Mouse (Mus musculus) midbrain, embryonic 16.5 days (tissue): ENCODE measurements around the gene Abcc3. TPM values are rescaled to one million over a fixed set of nuclear protein-coding genes. Genes with fewer than 3 reads are reported as not detected.

Source experiments
- ATAC-seq: fragments of 200-750 bp; cut with Nextera tagmentation; 2 replicates; pipeline ENCODE4 v1.8.0; 2017; ENCODE audit warnings: moderate TSS enrichment
- H3K27ac ChIP-seq: fragments of 300-500 bp; sonication (generic); 2 replicates; pipeline ENCODE4 v1.5.1; 2014; ENCODE audit warnings: mild to moderate bottlenecking, low read length, mixed read lengths
- H3K27me3 ChIP-seq: fragments of 300-500 bp; sonication (generic); 2 replicates; pipeline ENCODE4 v1.6.1; 2014; ENCODE audit warnings: low read depth, low read length, mixed read lengths; ENCODE audit not compliant: control insufficient read depth, insufficient read depth
- H3K36me3 ChIP-seq: fragments of 300-500 bp; sonication (generic); 2 replicates; pipeline ENCODE4 v1.6.1; 2014; ENCODE audit warnings: mild to moderate bottlenecking, low read length, moderate library complexity, mixed read lengths; ENCODE audit not compliant: control insufficient read depth, insufficient read depth
- H3K4me1 ChIP-seq: fragments of 300-500 bp; sonication (generic); 2 replicates; pipeline ENCODE4 v1.6.1; 2014; ENCODE audit warnings: mild to moderate bottlenecking, low read length, mixed read lengths; ENCODE audit not compliant: control insufficient read depth, insufficient read depth
- H3K4me2 ChIP-seq: fragments of 300-500 bp; sonication (generic); 2 replicates; pipeline ENCODE4 v1.6.1; 2014; ENCODE audit warnings: mild to moderate bottlenecking, low read length, mixed read lengths
- H3K4me3 ChIP-seq: fragments of 300-500 bp; sonication (generic); 2 replicates; pipeline ENCODE4 v1.5.1; 2014; ENCODE audit warnings: low read depth, mild to moderate bottlenecking, low read length, moderate library complexity, mixed read lengths
- H3K9ac ChIP-seq: fragments of 300-500 bp; sonication (generic); 2 replicates; pipeline ENCODE4 v1.6.1; 2014; ENCODE audit warnings: low read depth, low read length, mixed read lengths
- H3K9me3 ChIP-seq: fragments of 300-500 bp; sonication (generic); replicated peaks from 2 replicates; pipeline ENCODE4 v1.6.1; 2014; ENCODE audit warnings: mild to moderate bottlenecking, low read length, mixed read lengths; ENCODE audit not compliant: control insufficient read depth, poor library complexity, severe bottlenecking
- WGBS: fragments of 180-500 bp; shearing (Covaris S2); extraction: QIAGEN DNeasy Blood & Tissue Kit; methylation state at CpG from one replicate; pipeline ENCODE4 v1.1.7; 2014; 5-methylcytosine and 5-hydroxymethylcytosine counted together
- polyA plus RNA-seq: library from polyadenylated mRNA; unstranded; fragments of >200 nt; fragmentation: Nextera tagmentation; extraction: Ambion mirVana; gene quantifications from 2 replicates; pipeline ENCODE4 v1.2.1, GENCODE M21; 2015

Gene Abcc3
- polyA plus RNA-seq, 1 experiment from 2014 or later: 0.57 TPM

DNA sequence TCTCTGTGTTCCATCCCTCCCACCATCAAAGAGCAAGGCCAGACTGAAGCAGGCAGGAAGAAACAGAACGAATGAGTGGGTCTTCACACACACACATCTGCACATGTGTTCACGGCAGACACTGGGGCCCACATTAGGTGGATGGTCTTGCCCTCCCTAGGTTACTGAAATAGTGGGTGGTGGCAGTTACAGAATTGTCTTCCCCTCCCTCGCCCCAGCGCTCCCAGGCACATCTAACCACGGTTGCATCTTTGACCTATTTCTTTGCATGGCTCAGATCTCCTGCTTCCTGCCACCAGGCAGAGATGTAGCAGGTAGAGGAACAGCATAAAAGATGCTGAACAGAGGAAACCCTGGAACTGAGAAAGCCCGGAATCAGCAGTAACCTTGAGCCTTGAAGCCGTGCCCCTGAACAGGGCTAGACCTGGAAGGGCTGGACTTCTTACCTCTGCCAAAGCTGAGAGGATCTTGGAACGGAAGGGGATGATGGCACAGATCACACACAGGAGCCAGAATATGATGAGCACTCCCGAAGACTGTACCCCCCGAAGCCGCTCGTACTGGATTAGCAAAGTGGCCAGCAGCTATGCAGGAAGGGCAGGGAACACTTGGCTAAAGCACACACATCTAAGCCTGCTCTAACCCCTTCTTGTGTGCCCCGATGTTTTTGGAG lies 18.4 kb downstream of the Abcc3 start:
- Histone ChIP-seq H3K4me2 (no peak overlapping the region), H3K9me3 (no peaks in the 10 kb centered on the region), H3K9ac (no peak overlapping the region), H3K36me3 (no peaks in the 10 kb centered on the region), H3K27ac (no peak overlapping the region), H3K27me3 (no peaks in the 10 kb centered on the region), H3K4me3 (no peak overlapping the region), H3K4me1 (no peaks in the 10 kb centered on the region)
- WGBS: 86% methylated on average over 13 of the region's 13 CpGs
- no peak for ATAC-seq

DNA sequence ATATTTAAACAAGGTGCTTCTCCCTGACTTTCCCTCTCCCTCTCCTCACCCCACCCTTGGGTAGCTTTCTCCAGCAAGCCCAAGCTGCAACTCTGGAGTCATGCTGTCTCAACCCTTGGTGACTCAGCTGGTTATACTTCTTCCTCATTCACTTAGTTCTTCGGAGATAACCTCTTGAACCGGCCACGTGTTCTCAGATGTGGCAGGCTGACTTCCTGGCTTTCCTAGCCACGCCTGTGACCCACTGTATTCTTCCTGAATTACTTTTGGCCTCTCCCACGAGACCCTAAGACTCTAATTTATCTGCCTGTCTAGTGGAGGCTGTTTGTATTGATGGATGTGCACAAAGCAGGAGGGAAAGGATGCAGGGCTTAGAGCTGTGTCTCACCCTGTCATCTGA lies 22.0 kb downstream of the Abcc3 start:
- Histone ChIP-seq H3K36me3 (no peaks in the 10 kb centered on the region), H3K4me2 (no peak overlapping the region), H3K9me3 (no peaks in the 10 kb centered on the region), H3K4me3 (no peak overlapping the region), H3K27me3 (no peaks in the 10 kb centered on the region), H3K4me1 (no peaks in the 10 kb centered on the region), H3K9ac (no peak overlapping the region), H3K27ac (no peak overlapping the region)
- no peak for ATAC-seq
- WGBS: 58% methylated on average over 5 of the region's 5 CpGs

DNA sequence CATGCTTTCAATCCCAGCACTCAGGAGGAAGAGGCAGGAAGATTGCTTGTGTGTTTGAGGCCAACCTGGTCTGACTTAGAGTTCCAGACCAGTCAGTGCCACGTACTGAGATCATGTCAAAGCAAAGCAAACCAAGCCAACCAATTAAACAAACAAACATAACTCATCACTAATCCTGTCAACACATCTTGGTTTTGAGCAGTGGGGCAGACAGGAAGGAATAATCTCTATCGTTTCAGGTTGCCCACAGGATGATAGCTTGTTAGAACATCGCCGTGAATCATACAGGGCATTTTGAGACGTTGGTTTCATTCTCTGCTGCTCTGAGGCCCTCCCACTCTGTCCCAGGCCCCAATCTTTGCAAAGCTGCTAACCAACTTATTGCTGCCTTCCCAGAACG lies 22.8 kb downstream of the Abcc3 start:
- 87% methylated on average over 6 of the region's 6 CpGs for WGBS
- H3K27me3 ChIP-seq: no peaks in the 10 kb centered on the region
- no peak overlapping the region for H3K9ac ChIP-seq
- H3K9me3 ChIP-seq: no peaks in the 10 kb centered on the region
- H3K27ac ChIP-seq: no peak overlapping the region
- H3K4me3 ChIP-seq: no peak overlapping the region
- H3K36me3 ChIP-seq: no peaks in the 10 kb centered on the region
- no peak for ATAC-seq
- H3K4me1 ChIP-seq: no peaks in the 10 kb centered on the region
- H3K4me2 ChIP-seq: no peak overlapping the region

DNA sequence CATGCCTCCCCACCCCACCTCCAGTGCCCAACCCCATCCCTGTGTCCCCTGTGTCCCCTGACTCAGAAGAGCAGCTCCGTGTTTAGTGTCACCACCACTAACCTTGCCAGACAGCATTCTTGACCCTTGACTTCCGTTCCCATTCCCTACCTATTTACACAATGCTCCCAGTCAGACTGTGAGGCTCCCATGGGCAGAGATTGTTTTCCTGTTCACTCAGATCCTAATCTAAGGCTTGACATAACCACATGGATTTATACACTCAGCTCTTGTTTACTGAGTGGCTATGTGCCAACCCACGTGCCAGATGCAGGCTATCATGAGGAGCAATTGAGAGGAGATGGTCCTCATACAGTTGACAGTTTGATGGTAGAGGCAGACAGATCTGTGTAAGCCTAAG lies 27.5 kb downstream of the Abcc3 start:
- no peaks in the 10 kb centered on the region for H3K9me3 ChIP-seq
- no peaks in the 10 kb centered on the region for H3K27me3 ChIP-seq
- H3K4me1 ChIP-seq: no peaks in the 10 kb centered on the region
- H3K4me3 ChIP-seq: no peak overlapping the region
- H3K9ac ChIP-seq: no peak overlapping the region
- no peak for ATAC-seq
- H3K36me3 ChIP-seq: no peaks in the 10 kb centered on the region
- no peak overlapping the region for H3K27ac ChIP-seq
- no peak overlapping the region for H3K4me2 ChIP-seq
- 85% methylated on average over 3 of the region's 3 CpGs for WGBS

DNA sequence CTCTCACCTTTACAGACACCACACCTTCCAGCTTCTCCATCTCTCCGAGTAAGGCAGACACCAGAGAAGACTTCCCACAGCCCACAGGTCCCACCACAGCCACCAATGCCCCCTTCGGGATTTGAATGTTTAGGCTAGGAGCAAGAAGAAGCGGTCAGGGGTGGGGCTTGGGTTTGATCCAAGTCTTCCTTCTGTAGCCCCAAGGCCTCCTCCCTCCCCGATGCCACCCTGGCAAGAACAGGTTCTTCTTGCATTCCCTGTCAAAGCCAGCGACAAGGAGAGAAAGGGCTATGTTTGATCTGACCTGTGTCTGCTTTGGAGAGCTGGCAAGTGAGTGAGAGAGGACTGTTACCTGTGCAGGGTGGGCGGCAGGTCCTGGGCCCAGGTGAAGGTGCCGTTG lies 29.1 kb downstream of the Abcc3 start:
- no peak overlapping the region for H3K27ac ChIP-seq
- no peak overlapping the region for H3K4me2 ChIP-seq
- no peak overlapping the region for H3K4me3 ChIP-seq
- 87% methylated on average over 7 of the region's 7 CpGs for WGBS
- no peaks in the 10 kb centered on the region for H3K9me3 ChIP-seq
- no peaks in the 10 kb centered on the region for H3K36me3 ChIP-seq
- H3K4me1 ChIP-seq: no peaks in the 10 kb centered on the region
- ATAC-seq: no peak
- no peaks in the 10 kb centered on the region for H3K27me3 ChIP-seq
- no peak overlapping the region for H3K9ac ChIP-seq

DNA sequence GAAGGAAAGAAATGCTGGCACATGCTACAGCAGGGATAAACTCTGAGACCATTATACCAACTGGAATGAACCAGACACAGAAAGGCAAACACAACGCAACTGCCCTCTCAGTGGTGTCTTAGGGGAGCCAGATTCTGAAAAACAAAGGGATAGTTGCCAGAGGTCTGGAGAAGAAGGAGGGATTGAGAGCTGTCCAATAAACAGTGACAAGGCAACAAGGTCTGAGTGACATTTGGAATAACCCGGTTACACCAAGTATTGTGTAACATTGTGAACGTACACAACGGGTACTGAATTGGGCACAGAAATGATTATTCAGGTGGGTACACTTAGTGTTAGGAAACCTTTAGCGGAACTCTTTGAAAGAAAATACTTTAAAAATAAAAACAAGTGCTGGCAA lies 30.7 kb downstream of the Abcc3 start:
- Histone ChIP-seq H3K9ac (no peak overlapping the region), H3K9me3 (no peaks in the 10 kb centered on the region), H3K4me3 (no peak overlapping the region), H3K27me3 (no peaks in the 10 kb centered on the region), H3K4me2 (no peak overlapping the region), H3K27ac (no peak overlapping the region), H3K4me1 (no peaks in the 10 kb centered on the region), H3K36me3 (no peaks in the 10 kb centered on the region)
- ATAC-seq: no peak
- WGBS: 89% methylated on average over 5 of the region's 5 CpGs

DNA sequence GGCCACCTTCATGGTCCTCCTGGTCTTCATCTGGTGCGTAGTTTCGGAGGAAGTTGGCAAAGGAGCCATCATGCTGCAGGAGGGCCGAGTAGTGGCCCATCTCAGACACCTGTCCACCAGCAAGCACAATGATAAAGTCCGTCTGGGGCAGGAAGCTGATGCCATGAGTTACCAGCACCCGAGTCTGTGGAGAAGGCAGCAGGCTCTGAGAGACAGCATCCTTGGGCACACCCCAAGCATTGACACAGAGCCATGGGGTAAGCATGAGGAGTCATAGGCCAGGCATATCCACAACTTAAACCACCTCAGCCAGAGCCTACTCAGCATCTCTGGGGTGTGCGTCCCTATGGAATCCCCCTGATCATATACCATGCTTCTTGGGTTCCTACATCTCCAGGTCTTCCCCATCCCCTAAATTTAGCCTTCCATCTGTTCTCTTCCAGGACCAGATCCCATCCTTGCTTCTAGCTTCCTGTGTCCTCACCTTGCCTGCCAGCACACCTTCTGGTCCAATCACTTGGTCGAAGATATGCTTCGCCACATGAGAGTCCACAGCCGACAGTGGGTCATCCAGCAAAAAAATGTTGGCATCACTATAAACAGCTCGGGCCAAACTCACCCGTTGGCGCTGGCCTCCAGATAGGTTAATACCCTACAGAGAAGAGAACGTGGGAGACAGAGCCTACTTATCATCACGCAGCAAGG lies 31.5 kb downstream of the Abcc3 start:
- WGBS: 95% methylated on average over 14 of the region's 14 CpGs
- no peaks in the 10 kb centered on the region for H3K9me3 ChIP-seq
- no peaks in the 10 kb centered on the region for H3K4me1 ChIP-seq
- H3K4me3 ChIP-seq: no peak overlapping the region
- H3K4me2 ChIP-seq: no peak overlapping the region
- ATAC-seq: no peak
- no peak overlapping the region for H3K9ac ChIP-seq
- H3K36me3 ChIP-seq: no peaks in the 10 kb centered on the region
- no peak overlapping the region for H3K27ac ChIP-seq
- H3K27me3 ChIP-seq: no peaks in the 10 kb centered on the region

DNA sequence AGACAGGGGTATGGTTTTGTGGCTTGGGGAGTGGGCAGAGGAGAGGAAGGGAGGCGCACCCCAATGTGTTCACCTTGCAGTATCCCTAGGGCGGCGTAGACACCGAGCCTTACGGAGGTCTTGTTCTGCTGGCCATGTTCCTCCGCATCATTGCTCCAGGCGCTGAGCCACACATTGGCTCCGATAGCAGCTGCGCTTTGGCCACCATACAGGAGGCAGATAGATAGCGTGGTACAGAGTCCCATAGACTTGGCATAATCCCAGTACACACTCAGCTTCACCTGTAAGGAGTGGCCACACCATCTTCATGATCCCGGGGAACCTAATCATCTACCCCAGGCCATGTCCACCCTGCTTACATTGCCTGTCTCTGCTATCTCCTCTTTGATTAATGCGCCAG lies 33.6 kb downstream of the Abcc3 start:
- H3K9ac ChIP-seq: no peak overlapping the region
- no peaks in the 10 kb centered on the region for H3K36me3 ChIP-seq
- ATAC-seq: no peak
- H3K4me2 ChIP-seq: no peak overlapping the region
- no peak overlapping the region for H3K4me3 ChIP-seq
- no peak overlapping the region for H3K27ac ChIP-seq
- H3K27me3 ChIP-seq: no peaks in the 10 kb centered on the region
- WGBS: 96% methylated on average over 9 of the region's 12 CpGs
- H3K4me1 ChIP-seq: no peaks in the 10 kb centered on the region
- H3K9me3 ChIP-seq: no peaks in the 10 kb centered on the region

DNA sequence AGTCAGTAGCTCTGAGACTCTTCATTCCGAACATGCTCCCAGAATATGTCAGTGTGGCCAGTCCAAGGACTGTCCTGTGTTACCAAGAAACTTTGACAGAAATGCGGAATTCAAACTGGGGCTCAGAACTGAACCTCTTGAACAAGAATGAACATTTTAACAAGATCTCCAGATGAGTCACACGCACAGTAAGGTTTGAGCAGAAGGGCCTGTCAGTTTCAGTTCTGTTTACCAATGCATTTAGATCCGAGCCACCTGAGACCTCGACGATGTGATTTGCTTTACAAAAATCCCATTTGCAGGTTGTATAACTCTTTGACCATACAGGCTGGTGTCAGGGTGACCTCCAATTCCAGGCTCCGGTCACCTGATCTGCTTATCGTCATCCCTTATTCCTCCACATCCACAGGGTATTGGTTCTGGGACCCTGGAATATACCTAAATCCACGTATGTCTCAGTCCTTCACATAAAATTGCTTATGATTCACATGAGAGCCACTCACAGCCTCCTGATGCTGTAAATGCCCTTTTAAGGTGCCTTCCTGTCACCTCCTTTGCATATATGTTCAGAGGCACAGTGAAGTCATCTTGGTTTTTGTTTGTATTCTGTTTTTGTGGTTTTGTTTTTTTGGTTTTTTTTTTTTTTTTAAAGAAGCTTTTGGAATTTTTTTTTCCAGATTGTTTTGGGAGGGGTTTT lies 37.1 kb downstream of the Abcc3 start:
- no peaks in the 10 kb centered on the region for H3K36me3 ChIP-seq
- H3K9ac ChIP-seq: no peak overlapping the region
- H3K27ac ChIP-seq: no peak overlapping the region
- H3K4me1 ChIP-seq: no peaks in the 10 kb centered on the region
- H3K9me3 ChIP-seq: no peaks in the 10 kb centered on the region
- WGBS: 81% methylated on average over 9 of the region's 9 CpGs
- no peaks in the 10 kb centered on the region for H3K27me3 ChIP-seq
- no peak overlapping the region for H3K4me3 ChIP-seq
- H3K4me2 ChIP-seq: no peak overlapping the region
- ATAC-seq: no peak
